ENCODE assay signal across 25 mouse cellular contexts in genomic region chr5:136417891-136418290, GRCm38 (mm10).
A peak's percentile ranks its signal among the peaks of the same experiment; 100 is the strongest.
DNase-seq lines count a peak whose midpoint lies in the region; ATAC-seq and TF ChIP-seq lines count a peak whose summit lies in the region.
"Had no signal": no experiment of that assay in that cellular context is flagged by ENCODE, and none has a peak within 500 bp of the region (broad histone marks: within the 10 kb centered on the region; RNA-seq: fewer than 3 reads in every experiment).

No protein-coding gene starts in this region.

- H3K27me3 ChIP-seq in heart, embryonic 14.5 days (ENCODE audit: control insufficient read depth, insufficient read depth, low read length) = no peaks in the 10 kb centered on the region
- H3K27me3 ChIP-seq in lung, embryonic 16.5 days (ENCODE audit: control insufficient read depth, insufficient read depth, low read depth, low read length) = no peaks in the 10 kb centered on the region
- H3K27me3 ChIP-seq in lung, postnatal 0 days (replicated peaks; ENCODE audit: insufficient read depth, low read length) = no peaks in the 10 kb centered on the region
- H3K27me3 ChIP-seq: CH12.LX; forebrain, embryonic 13.5 days; heart, embryonic 12.5 days had no signal

- H3K9ac ChIP-seq in heart, embryonic 14.5 days (ENCODE audit: low read length) = no peak overlapping the region
- no peak overlapping the region for H3K9ac ChIP-seq in lung, embryonic 16.5 days (ENCODE audit: low read length)
- no peak overlapping the region for H3K9ac ChIP-seq in lung, postnatal 0 days (replicated peaks; ENCODE audit: low read depth)
- H3K9ac ChIP-seq: forebrain, embryonic 13.5 days; heart, embryonic 12.5 days; hindbrain, embryonic 14.5 days had no signal

- H3K4me1 ChIP-seq in heart, embryonic 14.5 days (ENCODE audit: control insufficient read depth in 2 of 2, insufficient read depth in 2 of 2, low read length in 2 of 2) = peaks cover 3 to 38% of the 10 kb centered on the region in 2 experiments
- H3K4me1 ChIP-seq in lung, embryonic 16.5 days (replicated peaks; ENCODE audit: control insufficient read depth, insufficient read depth, low read length) = peaks cover 22% of the 10 kb centered on the region
- H3K4me1 ChIP-seq in lung, adult 2 months (ENCODE audit: control insufficient read depth, insufficient read depth, low read length) = peaks cover 2% of the 10 kb centered on the region
- H3K4me1 ChIP-seq in lung, postnatal 0 days (ENCODE audit: insufficient read depth, low read depth, low read length) = peaks cover 13% of the 10 kb centered on the region

- WGBS in heart, embryonic 14.5 days = 81% methylated on average over 4 of the region's 4 CpGs
- 56% methylated on average over 4 of the region's 4 CpGs for WGBS in lung, embryonic 16.5 days
- 69% methylated on average over 4 of the region's 4 CpGs for WGBS in lung, adult 2 months
- WGBS in lung, postnatal 0 days = 48% methylated on average over 4 of the region's 4 CpGs

- H3K4me3 ChIP-seq in heart, embryonic 14.5 days (ENCODE audit: control insufficient read depth in 1 of 2, insufficient read depth in 1 of 2, low read depth in 1 of 2, low read length in 2 of 2) = no peak overlapping the region
- no peak overlapping the region for H3K4me3 ChIP-seq in lung, embryonic 16.5 days (ENCODE audit: low read length)
- no peak overlapping the region for H3K4me3 ChIP-seq in lung, adult 2 months (replicated peaks; ENCODE audit: extremely low read depth, low read depth, low read length)
- H3K4me3 ChIP-seq in lung, postnatal 0 days (ENCODE audit: low read depth, low read length) = no peak overlapping the region
- H3K4me3 ChIP-seq: forebrain, embryonic 10.5 days; forebrain, embryonic 13.5 days; heart, embryonic 12.5 days had no signal

- H3K27ac ChIP-seq in heart, embryonic 14.5 days (replicated peaks in 1 of 2; ENCODE audit: control insufficient read depth in 1 of 2, insufficient read depth in 1 of 2, low read depth in 2 of 2, low read length in 2 of 2) = peak overlapping the region; percentile 37 to 54; a peak in 2 of 4 replicates
- H3K27ac ChIP-seq in lung, embryonic 16.5 days (ENCODE audit: low read length) = peak overlapping the region; percentile 55
- H3K27ac ChIP-seq in lung, postnatal 0 days (ENCODE audit: low read length) = peak overlapping the region; percentile 69
- H3K27ac ChIP-seq: forebrain, embryonic 10.5 days; forebrain, embryonic 13.5 days; hindbrain, embryonic 14.5 days; hindbrain, postnatal 0 days had no signal

- TF ChIP-seq POLR2A in lung, adult 2 months (IDR thresholded peaks at IDR 0.05; ENCODE audit: borderline replicate concordance, extremely low read depth, low read depth, low read length) = no peak

- no peak overlapping the region for H3K4me2 ChIP-seq in heart, embryonic 14.5 days (ENCODE audit: low read length)
- H3K4me2 ChIP-seq in lung, embryonic 16.5 days (ENCODE audit: low read depth, low read length) = no peak overlapping the region
- H3K4me2 ChIP-seq in lung, postnatal 0 days (replicated peaks; ENCODE audit: low read depth, low read length) = no peak overlapping the region
- H3K4me2 ChIP-seq: forebrain, embryonic 13.5 days; heart, embryonic 12.5 days; hindbrain, embryonic 14.5 days had no signal

- H3K9me3 ChIP-seq in heart, embryonic 14.5 days (ENCODE audit: control insufficient read depth, low read length) = no peaks in the 10 kb centered on the region
- H3K9me3 ChIP-seq in lung, embryonic 16.5 days (ENCODE audit: control insufficient read depth, low read length) = no peaks in the 10 kb centered on the region
- H3K9me3 ChIP-seq in lung, postnatal 0 days (ENCODE audit: low read length) = no peaks in the 10 kb centered on the region
- H3K9me3 ChIP-seq: forebrain, embryonic 10.5 days; forebrain, embryonic 13.5 days; G1E; heart, embryonic 12.5 days had no signal

- no peak for TF ChIP-seq CTCF in lung, adult 2 months (IDR thresholded peaks at IDR 0.05; ENCODE audit: insufficient read depth, low read length)
- TF ChIP-seq CTCF in lung, postnatal 0 days (IDR thresholded peaks at IDR 0.05) = no peak

- no peaks in the 10 kb centered on the region for H3K36me3 ChIP-seq in heart, embryonic 14.5 days (ENCODE audit: control insufficient read depth, insufficient read depth, low read length)
- H3K36me3 ChIP-seq in lung, embryonic 16.5 days (ENCODE audit: control insufficient read depth, insufficient read depth, low read length) = no peaks in the 10 kb centered on the region
- H3K36me3 ChIP-seq in lung, postnatal 0 days (ENCODE audit: insufficient read depth, low read length) = no peaks in the 10 kb centered on the region
- H3K36me3 ChIP-seq: forebrain, embryonic 10.5 days; G1E had no signal

- peak; percentile 80 for TF ChIP-seq EP300 in lung, postnatal 0 days (IDR thresholded peaks at IDR 0.05)

- no peak for ATAC-seq in heart, embryonic 14.5 days (ENCODE audit: insufficient number of reproducible peaks, insufficient read depth, low FRiP score, low read depth)
- ATAC-seq in lung, embryonic 16.5 days (ENCODE audit: low read depth) = peak; percentile 38; the same call in 1 of the 2 replicates
- ATAC-seq in lung, postnatal 0 days = peak; percentile 60
- ATAC-seq: forebrain, embryonic 13.5 days; forebrain, embryonic 16.5 days; hindbrain, postnatal 0 days; inflammation-experienced regulatory T-cells, adult 6 months had no signal

- no peak for DNase-seq in heart, adult 18-20 months
- no peak for DNase-seq in lung, adult 2 months
- DNase-seq in lung, postnatal 0 days (ENCODE audit: low spot score) = peak; percentile 70
- peak; percentile 72 for DNase-seq in lung, postnatal 36 days
- no peak for DNase-seq in left cerebral cortex, adult 9 months (ENCODE audit: low spot score in 2 of 2)
- DNase-seq in layer of hippocampus, postnatal 36 days = no peak
- DNase-seq: adrenal gland, adult 8-10 months; adrenal gland, postnatal 25 days; B cell, adult 2 months; cerebellum, adult 18-20 months; cerebellum, adult 9-10 months; cerebellum, postnatal 14 days; heart, adult 11 months; heart, postnatal 4 days had no signal

Comparison
In these comparisons a context has a peak if more than half of its experiments do, and no peak if none do; other contexts are left out.
1. DNase-seq: peak in lung, postnatal 0 days (single experiment) and lung, postnatal 36 days (single experiment); none in heart, adult 18-20 months (0 of 2), lung, adult 2 months (single experiment), left cerebral cortex, adult 9 months (0 of 2) and layer of hippocampus, postnatal 36 days (0 of 2).
2. Peak in every context shown above with its lines, with median percentiles within 50 percentile points of each other: H3K27ac ChIP-seq.